Mouse (Mus musculus) mesoderm, embryonic 11.5 days (tissue): ENCODE results near the gene Ric8b.

Experiments
- DNase-seq: peaks from one replicate; pipeline ENCODE4 v3.0.0-alpha.2; 2012; ENCODE audit warnings: low read depth, low spot score

The Ric8b gene

GRCm38 (mm10) chr10:84960380-84960930 is 43.0 kb downstream of the Ric8b start:
- peak; percentile 34 for DNase-seq

- DNase-seq: no peak
Measured at GRCm38 (mm10) chr10:84963126-84963525, 45.7 kb downstream of the Ric8b start.

GRCm38 (mm10) chr10:84963726-84964125 is 46.3 kb downstream of the Ric8b start:
- no peak for DNase-seq

- no peak for DNase-seq
Measured at GRCm38 (mm10) chr10:84966542-84966941, 49.1 kb downstream of the Ric8b start.

- peak; percentile 77 for DNase-seq
Measured at GRCm38 (mm10) chr10:84967645-84968044, 50.2 kb downstream of the Ric8b start.

GRCm38 (mm10) chr10:84968852-84969704 is 51.7 kb downstream of the Ric8b start:
- no peak for DNase-seq

- DNase-seq: no peak
Measured at GRCm38 (mm10) chr10:84975264-84975663, 57.8 kb downstream of the Ric8b start.

- no peak for DNase-seq
Measured at GRCm38 (mm10) chr10:84976588-84977351, 59.4 kb downstream of the Ric8b start.

GRCm38 (mm10) chr10:84980291-84980690 is 62.9 kb downstream of the Ric8b start:
- no peak for DNase-seq

GRCm38 (mm10) chr10:84981441-84981840 is 64.0 kb downstream of the Ric8b start:
- DNase-seq: no peak

- DNase-seq: no peak
Measured at GRCm38 (mm10) chr10:84982675-84983074, 65.3 kb downstream of the Ric8b start.

GRCm38 (mm10) chr10:84985956-84986355 is 68.5 kb downstream of the Ric8b start:
- DNase-seq: peak; percentile 43

GRCm38 (mm10) chr10:84987666-84988065 is 70.2 kb downstream of the Ric8b start:
- no peak for DNase-seq

GRCm38 (mm10) chr10:84988650-84989049 is 71.2 kb downstream of the Ric8b start:
- no peak for DNase-seq

- no peak for DNase-seq
Measured at GRCm38 (mm10) chr10:84994346-84994745, 76.9 kb downstream of the Ric8b start.

- no peak for DNase-seq
Measured at GRCm38 (mm10) chr10:84994971-84995370, 77.6 kb downstream of the Ric8b start.

- no peak for DNase-seq
Measured at GRCm38 (mm10) chr10:84996366-84996765, 79.0 kb downstream of the Ric8b start.

- no peak for DNase-seq
Measured at GRCm38 (mm10) chr10:84997571-84998224, 80.3 kb downstream of the Ric8b start.

- no peak for DNase-seq
Measured at GRCm38 (mm10) chr10:84998225-84998579, 80.8 kb downstream of the Ric8b start.

- DNase-seq: no peak
Measured at GRCm38 (mm10) chr10:85001920-85002319, 84.5 kb downstream of the Ric8b start.

GRCm38 (mm10) chr10:85003190-85004026 is 86.0 kb downstream of the Ric8b start:
- DNase-seq: no peak
